Mouse (Mus musculus) embryonic facial prominence, embryonic 11.5 days (tissue): ENCODE measurements at regions not wholly inside any gene's neighbourhood (a gene's known extent, or its start where the extent isn't known, plus 50 kb on each side); places are given as distances from the start of the nearest gene placed in this dataset.

Source experiments
- ATAC-seq: fragments of 200-750 bp; cut with Nextera tagmentation; replicated peaks from 2 replicates; pipeline ENCODE4 v1.8.0; 2017; ENCODE audit warnings: low read depth; ENCODE audit not compliant: insufficient number of reproducible peaks, low FRiP score, low TSS enrichment
- DNase-seq: peaks from one replicate; pipeline ENCODE4 v3.0.0-alpha.2; 2015; ENCODE audit warnings: low spot score
- H3K27ac ChIP-seq: fragments of 300-500 bp; sonication (generic); replicated peaks from 2 replicates; pipeline ENCODE4 v1.5.1; 2014; ENCODE audit warnings: mild to moderate bottlenecking, low read depth, low read length, control low read depth
- H3K27me3 ChIP-seq: fragments of 300-500 bp; sonication (generic); 2 replicates; pipeline ENCODE4 v1.6.1; 2014; ENCODE audit warnings: mild to moderate bottlenecking, low read length, moderate library complexity, mixed read lengths; ENCODE audit not compliant: control insufficient read depth, insufficient read depth
- H3K36me3 ChIP-seq: fragments of 300-500 bp; sonication (generic); replicated peaks from 2 replicates; pipeline ENCODE4 v1.6.1; 2014; ENCODE audit warnings: low read depth, mild to moderate bottlenecking, low read length, moderate library complexity, mixed read lengths; ENCODE audit not compliant: control insufficient read depth, insufficient read depth
- H3K4me1 ChIP-seq: fragments of 300-500 bp; sonication (generic); 2 replicates; pipeline ENCODE4 v1.6.1; 2014; ENCODE audit warnings: low read length, mixed read lengths; ENCODE audit not compliant: control insufficient read depth, insufficient read depth
- H3K4me2 ChIP-seq: fragments of 300-500 bp; sonication (generic); 2 replicates; pipeline ENCODE4 v1.6.1; 2014; ENCODE audit warnings: low read depth, mild to moderate bottlenecking, control low read depth, low read length, moderate library complexity
- H3K4me3 ChIP-seq: fragments of 300-500 bp; sonication (generic); 2 replicates; pipeline ENCODE4 v1.5.1; 2014; ENCODE audit warnings: low read depth, low read length, control low read depth
- H3K9ac ChIP-seq: fragments of 300-500 bp; sonication (generic); replicated peaks from 2 replicates; pipeline ENCODE4 v1.6.1; 2014; ENCODE audit warnings: mild to moderate bottlenecking, control low read depth, low read length
- H3K9me3 ChIP-seq: fragments of 300-500 bp; sonication (generic); replicated peaks from 2 replicates; pipeline ENCODE4 v1.6.1; 2016; ENCODE audit warnings: mild to moderate bottlenecking, low read length, inconsistent platforms, mixed read lengths; ENCODE audit not compliant: control insufficient read depth
- WGBS: fragments of 180-500 bp; shearing (Covaris S2); extraction: QIAGEN DNeasy Blood & Tissue Kit; methylation state at CpG from one replicate; pipeline ENCODE4 v1.1.7; 2014; 5-methylcytosine and 5-hydroxymethylcytosine counted together

GRCm38 (mm10) chr12:25830057-25830456 lies 585.0 kb downstream of the Rnf144a start:
- H3K4me1 ChIP-seq: no peaks in the 10 kb centered on the region
- H3K4me3 ChIP-seq: no peak overlapping the region
- H3K9me3 ChIP-seq: no peaks in the 10 kb centered on the region
- no peak overlapping the region for H3K4me2 ChIP-seq
- H3K36me3 ChIP-seq: no peaks in the 10 kb centered on the region
- no peak for ATAC-seq
- no peak overlapping the region for H3K27ac ChIP-seq
- no peak for DNase-seq
- WGBS: 72% methylated on average over 7 of the region's 7 CpGs
- no peaks in the 10 kb centered on the region for H3K27me3 ChIP-seq
- no peak overlapping the region for H3K9ac ChIP-seq

GRCm38 (mm10) chr12:25827961-25828360 lies 587.1 kb downstream of the Rnf144a start:
- WGBS: 91% methylated on average over 2 of the region's 2 CpGs
- no peak overlapping the region for H3K9ac ChIP-seq
- H3K36me3 ChIP-seq: no peaks in the 10 kb centered on the region
- no peak for ATAC-seq
- DNase-seq: no peak
- H3K27me3 ChIP-seq: no peaks in the 10 kb centered on the region
- no peaks in the 10 kb centered on the region for H3K9me3 ChIP-seq
- no peak overlapping the region for H3K4me3 ChIP-seq
- no peak overlapping the region for H3K4me2 ChIP-seq
- H3K27ac ChIP-seq: no peak overlapping the region
- no peaks in the 10 kb centered on the region for H3K4me1 ChIP-seq

- Histone ChIP-seq H3K4me3 (no peak overlapping the region), H3K27ac (no peak overlapping the region), H3K27me3 (no peaks in the 10 kb centered on the region), H3K36me3 (no peaks in the 10 kb centered on the region), H3K4me1 (no peaks in the 10 kb centered on the region), H3K4me2 (no peak overlapping the region), H3K9me3 (no peaks in the 10 kb centered on the region), H3K9ac (no peak overlapping the region)
- DNase-seq (peak; percentile 27), ATAC-seq (no peak)
- WGBS: 26% methylated on average over 3 of the region's 3 CpGs
Measured at GRCm38 (mm10) chr12:25826928-25827327, 588.1 kb downstream of the Rnf144a start.

- 61% methylated on average over 4 of the region's 4 CpGs for WGBS
Measured at GRCm38 (mm10) chr12:25826451-25826850, 588.6 kb downstream of the Rnf144a start.

GRCm38 (mm10) chr12:25816248-25816647 lies 598.8 kb downstream of the Rnf144a start:
- DNase-seq: no peak
- H3K9me3 ChIP-seq: no peaks in the 10 kb centered on the region
- ATAC-seq: no peak
- no peak overlapping the region for H3K4me2 ChIP-seq
- H3K36me3 ChIP-seq: no peaks in the 10 kb centered on the region
- H3K27me3 ChIP-seq: no peaks in the 10 kb centered on the region
- H3K4me3 ChIP-seq: no peak overlapping the region
- no peak overlapping the region for H3K27ac ChIP-seq
- H3K4me1 ChIP-seq: no peaks in the 10 kb centered on the region
- no peak overlapping the region for H3K9ac ChIP-seq
- WGBS: 45% methylated on average over 2 of the region's 2 CpGs

More at GRCm38 (mm10) chr12:25826451-25826850, 588.6 kb downstream of the Rnf144a start:
- no peaks in the 10 kb centered on the region for H3K27me3 ChIP-seq
- no peaks in the 10 kb centered on the region for H3K36me3 ChIP-seq
- H3K4me2 ChIP-seq: no peak overlapping the region
- H3K9me3 ChIP-seq: no peaks in the 10 kb centered on the region
- H3K4me3 ChIP-seq: no peak overlapping the region
- DNase-seq (no peak), ATAC-seq (no peak)
- H3K4me1 ChIP-seq: no peaks in the 10 kb centered on the region
- no peak overlapping the region for H3K27ac ChIP-seq
- H3K9ac ChIP-seq: no peak overlapping the region

GRCm38 (mm10) chr12:25795092-25795491 lies 620.0 kb downstream of the Rnf144a start:
- Histone ChIP-seq H3K4me3 (no peak overlapping the region), H3K9me3 (no peaks in the 10 kb centered on the region), H3K36me3 (no peaks in the 10 kb centered on the region), H3K4me1 (no peaks in the 10 kb centered on the region), H3K27me3 (no peaks in the 10 kb centered on the region), H3K27ac (no peak overlapping the region), H3K9ac (no peak overlapping the region), H3K4me2 (no peak overlapping the region)
- DNase-seq (no peak), ATAC-seq (no peak)
- WGBS: 83% methylated on average over 2 of the region's 2 CpGs

- no peak overlapping the region for H3K9ac ChIP-seq
Measured at GRCm38 (mm10) chr12:25794571-25794970, 620.5 kb downstream of the Rnf144a start.

GRCm38 (mm10) chr12:25792571-25793075 lies 622.4 kb downstream of the Rnf144a start:
- Histone ChIP-seq H3K36me3 (no peaks in the 10 kb centered on the region), H3K4me1 (no peaks in the 10 kb centered on the region), H3K9ac (no peak overlapping the region), H3K27me3 (no peaks in the 10 kb centered on the region), H3K27ac (no peak overlapping the region), H3K4me3 (no peak overlapping the region), H3K4me2 (no peak overlapping the region), H3K9me3 (no peaks in the 10 kb centered on the region)
- DNase-seq (no peak), ATAC-seq (no peak)
- 90% methylated on average over 2 of the region's 2 CpGs for WGBS

More at GRCm38 (mm10) chr12:25794571-25794970, 620.5 kb downstream of the Rnf144a start:
- DNase-seq (no peak), ATAC-seq (no peak)
- no peaks in the 10 kb centered on the region for H3K4me1 ChIP-seq
- H3K4me2 ChIP-seq: no peak overlapping the region
- H3K27me3 ChIP-seq: no peaks in the 10 kb centered on the region
- H3K36me3 ChIP-seq: no peaks in the 10 kb centered on the region
- no peak overlapping the region for H3K4me3 ChIP-seq
- no peak overlapping the region for H3K27ac ChIP-seq
- no peaks in the 10 kb centered on the region for H3K9me3 ChIP-seq
- WGBS: 65% methylated on average over 2 of the region's 2 CpGs
